Mouse (Mus musculus): ENCODE results near the gene Parn.

Gene Parn

DNA sequence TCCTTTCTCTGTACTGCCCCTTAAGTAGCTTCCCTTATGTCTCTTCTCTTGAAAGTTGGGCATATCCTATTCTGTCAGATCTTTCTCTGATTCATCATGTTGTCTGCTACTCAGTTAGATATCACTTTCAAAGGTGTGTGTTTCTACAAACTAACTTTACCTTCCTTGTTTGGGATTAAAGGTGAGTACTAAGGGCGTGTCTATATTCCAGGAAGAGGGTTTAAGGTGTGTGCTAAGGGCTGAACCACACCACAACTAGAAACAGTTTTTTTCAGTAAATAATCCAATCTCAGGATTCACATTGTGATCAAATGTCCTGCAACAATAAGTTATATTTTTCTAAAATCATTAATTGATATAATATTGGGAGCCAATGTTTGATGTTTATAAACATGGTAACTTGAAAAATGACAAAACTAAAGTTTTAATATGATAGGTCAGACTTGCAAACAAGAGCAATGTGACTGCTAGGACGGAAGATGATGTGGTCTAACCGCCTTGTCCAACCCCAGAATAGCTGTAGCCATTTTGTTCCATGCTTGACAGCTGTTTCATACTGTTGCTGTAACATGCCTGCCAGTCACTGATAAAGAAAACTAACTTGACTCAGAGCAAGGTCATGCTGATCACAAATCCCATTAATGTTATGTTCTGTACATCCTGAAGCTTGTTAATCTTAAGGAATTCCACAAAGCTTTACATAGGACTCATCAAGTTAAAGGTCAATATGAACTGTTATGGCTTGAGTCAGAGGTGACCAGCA is 46.0 kb downstream of the Parn start:
- no peak for DNase-seq (ENCODE audit: low spot score in 2 of 2)

DNA sequence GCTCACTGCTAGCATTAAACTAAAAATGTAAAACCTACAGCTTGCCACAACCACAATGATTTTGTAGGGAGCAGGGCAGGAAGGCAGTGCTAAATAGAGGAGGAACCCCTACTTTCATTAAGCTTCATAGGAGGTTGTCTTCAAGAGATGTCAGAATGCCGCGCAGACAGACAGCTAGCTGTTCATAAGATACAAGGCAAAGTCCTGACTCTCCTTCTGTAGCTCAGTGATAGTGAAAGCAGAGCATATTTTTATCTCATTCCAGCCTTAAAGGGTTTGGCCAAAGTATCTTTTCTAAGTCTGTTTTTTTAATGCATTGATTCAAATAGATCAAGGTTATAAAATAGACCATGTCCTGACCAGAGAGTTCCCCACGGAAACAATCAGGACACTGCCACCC is 47.8 kb downstream of the Parn start:
- no peak for DNase-seq (ENCODE audit: low spot score in 2 of 2)

GRCm38 (mm10) chr16:13615276-13615675 is 52.7 kb downstream of the Parn start:
- DNase-seq (ENCODE audit: low spot score in 2 of 2): no peak

- DNase-seq (ENCODE audit: low spot score in 2 of 2): no peak
These were observed 55.4 kb downstream of the Parn start for GRCm38 (mm10) chr16:13612571-13612970.

GRCm38 (mm10) chr16:13612058-13612457 is 55.9 kb downstream of the Parn start:
- no peak for DNase-seq (ENCODE audit: low spot score in 2 of 2)

GRCm38 (mm10) chr16:13611399-13611798 is 56.6 kb downstream of the Parn start:
- DNase-seq (ENCODE audit: low spot score in 2 of 2): no peak

GRCm38 (mm10) chr16:13610951-13611381 is 57.0 kb downstream of the Parn start:
- no peak for DNase-seq (ENCODE audit: low spot score in 2 of 2)

GRCm38 (mm10) chr16:13608705-13609085 is 59.3 kb downstream of the Parn start:
- DNase-seq (ENCODE audit: low spot score in 2 of 2): no peak

DNA sequence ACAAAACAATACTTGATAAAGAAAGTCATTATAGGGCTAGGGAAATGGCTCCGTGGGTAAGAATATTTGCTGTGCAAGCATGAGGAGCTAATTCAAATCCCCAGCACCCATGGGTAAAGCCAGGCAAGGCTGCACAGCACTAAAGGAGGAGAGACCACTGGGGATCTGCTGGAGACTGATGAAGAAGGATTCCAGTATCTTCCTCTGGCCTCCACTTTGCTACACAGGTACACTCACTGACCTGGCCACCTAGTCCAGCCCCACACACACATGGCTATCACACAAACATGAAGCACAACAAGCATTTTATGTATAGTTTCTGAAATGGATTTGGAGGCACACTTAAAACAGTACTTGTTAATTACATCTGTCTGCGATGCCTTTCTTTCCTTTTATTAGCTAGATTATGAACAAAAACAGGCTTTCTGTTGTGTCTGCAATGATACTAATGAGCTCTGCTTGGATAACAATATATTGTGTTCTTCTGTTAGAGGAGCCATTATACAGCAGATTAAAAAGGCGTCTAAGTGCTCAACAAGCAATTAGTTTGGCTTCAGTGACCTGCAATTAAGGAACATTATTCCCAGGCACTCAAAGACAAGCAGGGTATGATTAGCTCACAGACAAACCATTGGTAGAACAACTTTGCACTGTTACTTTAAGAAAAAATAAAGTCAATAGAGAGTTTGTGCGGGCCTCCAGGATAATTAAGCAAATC is 59.8 kb downstream of the Parn start:
- DNase-seq (ENCODE audit: low spot score in 2 of 2): no peak

DNA sequence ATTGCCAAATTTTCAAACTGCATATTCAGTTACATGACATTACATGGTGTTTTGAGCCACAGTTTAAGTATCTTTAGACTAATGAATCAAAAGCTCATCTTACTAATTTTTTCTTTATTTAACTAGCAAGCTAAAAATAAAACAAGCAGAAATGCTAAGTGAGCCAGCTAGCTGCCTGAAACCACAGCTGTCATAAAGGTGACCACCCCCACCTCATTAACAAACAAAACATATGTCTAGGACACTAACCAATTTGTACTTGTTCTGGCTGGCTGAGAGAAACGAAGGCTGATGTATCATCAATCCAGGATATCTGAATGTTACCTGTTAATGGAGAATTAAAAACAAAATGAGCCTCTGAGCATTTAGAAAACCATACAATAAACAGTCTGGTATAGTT is 65.2 kb downstream of the Parn start:
- DNase-seq (ENCODE audit: low spot score in 2 of 2): no peak

DNA sequence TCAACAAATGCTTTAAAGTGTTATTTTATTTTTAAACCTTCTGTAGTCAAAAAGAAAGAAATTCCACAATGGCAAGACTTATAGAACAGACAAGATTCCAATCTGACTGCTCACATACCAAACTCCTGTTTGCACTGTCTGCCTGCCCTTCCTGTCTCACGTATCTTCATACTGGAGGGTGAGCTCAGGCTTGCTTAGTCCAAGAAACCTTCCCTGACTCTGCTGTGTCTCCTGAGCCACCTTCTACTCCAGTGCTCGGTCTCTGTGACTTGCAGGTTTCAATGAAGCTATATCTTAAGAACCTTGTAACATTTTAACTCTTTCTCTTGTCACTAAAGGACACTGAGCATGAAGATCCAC is 78.9 kb downstream of the Parn start:
- DNase-seq (ENCODE audit: low spot score in 2 of 2): no peak

DNA sequence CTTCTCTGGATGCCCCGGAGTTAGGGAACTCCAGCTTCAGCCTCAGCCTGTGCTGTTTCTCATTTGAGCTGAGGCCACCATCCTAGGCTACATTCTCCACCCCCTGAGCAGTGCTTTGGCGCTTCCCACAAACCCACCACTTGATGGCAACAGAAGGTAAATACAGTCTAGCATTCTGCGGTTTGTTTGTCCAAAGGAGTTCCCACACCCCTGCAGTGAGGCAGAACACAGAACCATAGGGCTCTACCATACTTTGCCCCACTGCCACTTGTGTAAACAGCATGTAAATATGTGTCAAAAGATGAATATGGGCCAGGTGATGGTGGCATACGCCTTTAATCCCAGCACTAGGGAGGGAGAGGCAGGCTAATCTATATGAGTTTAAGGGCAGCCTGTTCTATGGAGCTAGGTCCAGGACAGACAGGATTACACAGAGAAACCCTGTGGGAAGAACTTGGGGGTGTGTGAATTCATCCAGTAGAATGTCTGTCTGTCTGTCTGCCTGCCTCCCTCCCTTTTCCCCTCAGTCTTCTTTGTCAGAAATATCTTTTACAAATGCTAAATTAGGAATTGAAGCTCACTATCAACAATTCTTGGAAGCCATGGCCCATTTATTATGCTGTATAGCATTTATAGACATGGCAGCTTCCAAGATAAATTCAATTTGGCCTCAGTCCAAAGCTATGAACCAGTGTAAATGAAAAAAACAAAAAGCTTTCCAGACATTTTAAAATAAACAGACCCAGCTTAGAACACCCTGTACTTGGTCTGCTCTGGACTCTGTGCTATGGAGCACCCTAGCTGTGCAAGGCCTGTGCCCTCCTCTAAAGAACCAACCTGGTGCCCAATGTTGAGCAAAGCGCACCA is 79.6 kb downstream of the Parn start:
- DNase-seq (ENCODE audit: low spot score in 2 of 2): no peak

- DNase-seq (ENCODE audit: low spot score in 2 of 2): no peak
These were observed 82.7 kb downstream of the Parn start for GRCm38 (mm10) chr16:13585234-13585633.

GRCm38 (mm10) chr16:13580784-13581183 is 87.2 kb downstream of the Parn start:
- DNase-seq (ENCODE audit: low spot score in 2 of 2): no peak

- DNase-seq (ENCODE audit: low spot score in 2 of 2): no peak
These were observed 88.0 kb downstream of the Parn start for GRCm38 (mm10) chr16:13580016-13580415.

DNA sequence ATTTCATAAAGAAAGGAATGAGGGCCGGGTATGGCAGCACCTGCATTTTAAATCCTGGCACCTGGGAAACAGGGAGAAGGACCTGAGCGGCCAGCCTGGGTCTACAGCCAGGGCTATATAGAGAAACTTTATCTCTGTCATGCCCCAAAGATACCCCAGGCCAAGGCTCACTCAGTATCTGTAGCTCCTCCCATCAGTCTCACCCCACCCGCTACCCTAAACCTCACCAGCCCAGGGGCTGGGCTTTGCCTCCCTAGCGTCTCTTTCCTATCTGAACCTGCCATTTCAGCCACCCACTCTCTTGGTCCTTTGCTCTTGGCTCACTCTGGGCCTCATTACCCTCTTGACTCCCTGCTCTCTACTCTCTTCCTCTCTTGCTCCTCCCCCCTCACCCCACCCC is 92.7 kb downstream of the Parn start:
- DNase-seq (ENCODE audit: low spot score in 2 of 2): no peak

GRCm38 (mm10) chr16:13568280-13568679 is 99.7 kb downstream of the Parn start:
- DNase-seq (ENCODE audit: low spot score in 2 of 2): no peak

DNA sequence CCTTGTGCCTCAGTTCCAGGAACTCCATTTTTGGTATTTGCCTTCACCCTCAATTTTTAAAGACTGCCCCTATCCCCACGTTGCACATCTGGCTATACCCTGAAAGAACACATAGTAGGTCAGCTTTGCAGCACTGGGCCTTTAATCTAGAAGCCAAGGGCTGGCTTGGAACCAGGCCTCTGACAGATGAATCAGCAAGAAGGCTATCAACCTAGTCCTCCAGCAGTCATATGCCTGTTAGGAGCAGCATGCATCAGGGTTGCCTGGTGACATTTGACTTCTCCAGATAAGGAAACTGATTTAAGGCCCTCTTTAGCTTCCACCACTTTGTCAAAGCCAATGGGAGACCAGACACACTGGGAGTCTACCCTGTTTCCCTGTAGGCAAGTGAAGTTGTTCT is 100.4 kb downstream of the Parn start:
- no peak for DNase-seq (ENCODE audit: low spot score in 2 of 2)

DNA sequence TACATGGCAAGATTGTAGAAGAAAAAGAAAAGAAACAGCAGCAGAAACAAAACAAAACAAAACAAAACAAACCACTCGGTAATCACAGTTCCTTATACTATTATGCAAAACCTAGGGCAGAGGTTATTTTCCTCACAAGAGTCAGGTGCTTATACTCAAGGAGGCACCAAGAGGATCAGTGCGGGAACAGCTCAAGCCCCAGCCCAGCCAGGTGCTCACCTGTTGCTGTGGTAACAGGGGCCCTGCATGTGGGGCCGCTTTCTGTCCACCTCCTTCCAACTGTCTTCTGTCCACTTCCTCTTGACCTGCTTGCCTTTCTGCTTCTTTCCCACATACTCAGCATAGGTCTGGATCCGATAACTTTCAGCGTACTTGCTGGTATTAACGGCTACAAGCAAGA is 101.6 kb downstream of the Parn start:
- no peak for DNase-seq (ENCODE audit: low spot score in 2 of 2)

DNA sequence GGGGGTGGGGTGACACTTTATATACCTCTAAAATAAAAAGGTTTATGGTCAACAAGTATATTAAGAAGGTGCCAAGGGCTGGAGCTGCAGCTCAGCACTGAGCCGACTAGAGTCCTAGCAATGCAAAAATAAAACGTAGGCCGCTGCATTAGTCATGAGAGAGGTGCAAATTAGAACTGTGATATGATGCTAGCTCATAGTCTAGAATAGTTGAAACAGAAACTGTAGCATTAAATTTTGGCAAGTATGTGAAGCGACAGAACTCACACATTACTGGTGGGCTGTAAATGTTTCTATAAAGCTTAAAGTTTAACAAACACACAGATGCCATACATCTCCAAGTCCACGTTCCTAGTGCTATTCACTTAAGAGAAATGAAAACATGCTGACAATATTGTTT is 102.7 kb downstream of the Parn start:
- peak; percentile 8 to 53 for DNase-seq (ENCODE audit: low spot score in 2 of 2)

GRCm38 (mm10) chr16:13557784-13558183 is 110.2 kb downstream of the Parn start:
- no peak for DNase-seq (ENCODE audit: low spot score in 2 of 2)

- DNase-seq (ENCODE audit: low spot score in 2 of 2): no peak
These were observed 111.0 kb downstream of the Parn start for GRCm38 (mm10) chr16:13556954-13557470.

Data from right cerebral cortex, postnatal 36 days (tissue).